Mouse (Mus musculus) midbrain, embryonic 12.5 days (tissue): ENCODE data around the gene Nr1h3. TPM values are rescaled to one million over a fixed set of nuclear protein-coding genes. Genes with fewer than 3 reads are reported as not detected.
"Not testable (repeated sequence)": the region's sequence is repeated elsewhere in the genome, so short reads cannot be mapped to it uniquely, and the experiment has no call there.

ENCODE experiments used
- ATAC-seq: fragments of 200-750 bp; cut with Nextera tagmentation; 2 replicates; pipeline ENCODE4 v1.8.0; 2017; ENCODE audit warnings: low read depth, moderate TSS enrichment, moderate library complexity; ENCODE audit not compliant: low FRiP score
- H3K27ac ChIP-seq: fragments of 300-500 bp; sonication (generic); replicated peaks from 2 replicates; pipeline ENCODE4 v1.5.1; 2016; ENCODE audit warnings: mild to moderate bottlenecking
- H3K27me3 ChIP-seq: fragments of 300-500 bp; sonication (generic); 2 replicates; pipeline ENCODE4 v1.6.1; 2016; ENCODE audit warnings: mild to moderate bottlenecking
- H3K36me3 ChIP-seq: fragments of 300-500 bp; sonication (generic); 2 replicates; pipeline ENCODE4 v1.6.1; 2016
- H3K4me1 ChIP-seq: fragments of 300-500 bp; sonication (generic); 2 replicates; pipeline ENCODE4 v1.6.1; 2016
- H3K4me2 ChIP-seq: fragments of 300-500 bp; sonication (generic); replicated peaks from 2 replicates; pipeline ENCODE4 v1.6.1; 2016; ENCODE audit warnings: mild to moderate bottlenecking, moderate library complexity
- H3K4me3 ChIP-seq: fragments of 300-500 bp; sonication (generic); 2 replicates; pipeline ENCODE4 v1.5.1; 2016; ENCODE audit warnings: mild to moderate bottlenecking
- H3K9ac ChIP-seq: fragments of 300-500 bp; sonication (generic); replicated peaks from 2 replicates; pipeline ENCODE4 v1.6.1; 2016; ENCODE audit warnings: mild to moderate bottlenecking, moderate library complexity
- H3K9me3 ChIP-seq: fragments of 300-500 bp; sonication (generic); 2 replicates; pipeline ENCODE4 v1.6.1; 2016; ENCODE audit warnings: mild to moderate bottlenecking
- WGBS: fragments of 180-500 bp; shearing (Covaris S2); methylation state at CpG from one replicate; pipeline ENCODE4 v1.1.7; 2016; 5-methylcytosine and 5-hydroxymethylcytosine counted together
- polyA plus RNA-seq: library from polyadenylated mRNA; unstranded; fragments of >200 nt; fragmentation: Nextera tagmentation; extraction: Ambion mirVana; gene quantifications from 2 replicates; pipeline ENCODE4 v1.2.1, GENCODE M21; 2016

The Nr1h3 gene
- polyA plus RNA-seq, result 1.0 and 1.9 TPM in 2 replicates

DNA sequence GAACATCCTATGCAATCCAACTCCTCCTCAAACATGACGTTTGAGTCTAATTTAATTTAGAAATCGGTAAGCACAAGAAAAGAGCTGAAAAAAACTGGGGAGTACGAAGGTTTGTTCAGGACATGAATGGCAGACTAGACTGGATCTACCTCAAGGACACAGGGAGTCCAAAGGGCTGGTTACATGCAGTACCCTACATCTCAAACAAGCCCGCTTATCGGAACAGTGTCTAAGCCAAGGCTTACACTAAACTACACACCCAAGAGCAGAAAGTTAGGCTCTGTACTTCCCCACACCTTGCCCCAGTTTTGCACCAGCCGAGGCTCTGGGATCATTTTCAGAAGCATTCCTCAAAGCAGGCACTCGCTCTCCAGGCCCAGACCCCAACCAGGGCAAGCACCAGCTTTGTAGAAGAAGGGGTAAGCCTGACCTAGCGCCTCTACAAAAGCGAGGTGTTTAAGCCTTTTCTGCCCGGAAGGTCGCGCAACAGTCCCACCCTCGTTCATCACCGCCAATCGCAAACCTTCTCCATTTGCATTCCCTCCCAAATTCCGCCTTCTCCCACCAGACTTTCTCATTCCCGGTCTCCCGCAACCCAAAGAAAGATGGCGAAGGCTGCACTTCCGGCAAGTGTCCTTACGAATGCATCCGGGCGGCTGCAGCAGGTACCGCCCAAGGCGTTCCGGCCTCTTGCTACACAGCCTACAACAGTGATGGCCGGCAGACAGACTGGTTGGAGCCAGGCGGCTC lies at the start of gene Nr1h3, which contains the start of gene Acp2:
Nr1h3 (minus strand) TSS at position 613 of the 750 bp plus-strand sequence.
Acp2 (plus strand) TSS at position 664 of the 750 bp plus-strand sequence.
- WGBS, result 5% methylated on average over 28 of the region's 28 CpGs
- ATAC-seq, result peak; percentile 98

DNA sequence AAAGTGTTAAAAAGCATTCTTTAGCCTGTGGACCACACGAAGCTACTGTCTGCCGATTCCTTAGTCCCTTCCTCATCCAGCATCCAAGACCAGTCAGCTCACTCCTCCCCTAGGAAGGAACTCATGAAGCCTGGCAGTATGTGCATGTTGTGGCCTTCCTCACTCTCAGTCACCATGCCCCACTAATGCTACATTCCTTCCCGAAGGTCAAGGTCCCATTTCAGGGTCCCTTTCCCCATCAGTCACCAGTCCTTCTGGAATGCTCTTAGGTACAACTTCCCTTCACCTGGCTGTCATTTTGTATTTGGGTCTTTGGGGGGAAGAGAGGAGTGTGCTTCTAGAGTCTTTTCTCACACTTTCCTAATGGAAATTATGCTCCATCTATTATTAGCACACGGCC lies 49.4 kb upstream of the Nr1h3 start:
- H3K9me3 ChIP-seq, result no peaks in the 10 kb centered on the region
- no peak for ATAC-seq
- H3K4me1 ChIP-seq, result peaks cover 22% of the 10 kb centered on the region
- no peak overlapping the region for H3K4me3 ChIP-seq
- WGBS, result 77% methylated on average over 4 of the region's 4 CpGs
- H3K9ac ChIP-seq, result no peak overlapping the region
- no peak overlapping the region for H3K4me2 ChIP-seq
- H3K27ac ChIP-seq, result no peak overlapping the region
- peaks cover 27% of the 10 kb centered on the region for H3K27me3 ChIP-seq
- H3K36me3 ChIP-seq, result no peaks in the 10 kb centered on the region

More for the DNA sequence above, at the start of gene Nr1h3, which contains the start of gene Acp2:
- peaks cover 26% of the 10 kb centered on the region for H3K36me3 ChIP-seq
- peaks cover 25% of the 10 kb centered on the region for H3K4me1 ChIP-seq
- H3K27me3 ChIP-seq, result no peaks in the 10 kb centered on the region
- H3K27ac ChIP-seq, result peak within 1 kb of the TSS; percentile 92
- peak within 1 kb of the TSS; percentile 81 for H3K9ac ChIP-seq
- H3K9me3 ChIP-seq, result no peaks in the 10 kb centered on the region
- peak within 1 kb of the TSS; percentile 68 for H3K4me3 ChIP-seq
- H3K4me2 ChIP-seq, result peak within 1 kb of the TSS; percentile 69

DNA sequence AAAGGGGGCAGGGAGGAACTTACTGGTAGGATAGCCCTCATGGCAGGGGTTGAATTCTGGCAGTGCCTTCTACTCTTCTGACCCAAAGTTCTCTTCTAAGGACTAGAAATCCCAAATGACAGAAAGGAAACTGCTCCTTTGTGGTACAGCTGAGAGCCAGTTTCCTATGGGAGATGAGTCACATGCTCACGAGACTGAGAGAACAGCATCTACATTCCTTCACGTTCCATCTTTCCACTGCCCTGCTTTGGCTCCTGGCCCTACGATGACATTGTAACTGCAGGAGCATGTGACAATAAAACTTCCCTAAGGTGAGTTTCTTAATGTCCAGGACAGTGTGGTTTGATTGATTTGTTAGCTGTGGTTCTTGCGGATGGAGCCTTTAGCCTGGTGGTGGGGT lies 45.7 kb upstream of the Nr1h3 start:
- WGBS, result 93% methylated on average over 4 of the region's 4 CpGs
- Histone ChIP-seq H3K27me3 (no peaks in the 10 kb centered on the region), H3K27ac (no peak overlapping the region), H3K4me1 (no peaks in the 10 kb centered on the region), H3K9me3 (no peaks in the 10 kb centered on the region), H3K36me3 (no peaks in the 10 kb centered on the region), H3K4me3 (no peak overlapping the region), H3K4me2 (no peak overlapping the region), H3K9ac (no peak overlapping the region)
- no peak for ATAC-seq

DNA sequence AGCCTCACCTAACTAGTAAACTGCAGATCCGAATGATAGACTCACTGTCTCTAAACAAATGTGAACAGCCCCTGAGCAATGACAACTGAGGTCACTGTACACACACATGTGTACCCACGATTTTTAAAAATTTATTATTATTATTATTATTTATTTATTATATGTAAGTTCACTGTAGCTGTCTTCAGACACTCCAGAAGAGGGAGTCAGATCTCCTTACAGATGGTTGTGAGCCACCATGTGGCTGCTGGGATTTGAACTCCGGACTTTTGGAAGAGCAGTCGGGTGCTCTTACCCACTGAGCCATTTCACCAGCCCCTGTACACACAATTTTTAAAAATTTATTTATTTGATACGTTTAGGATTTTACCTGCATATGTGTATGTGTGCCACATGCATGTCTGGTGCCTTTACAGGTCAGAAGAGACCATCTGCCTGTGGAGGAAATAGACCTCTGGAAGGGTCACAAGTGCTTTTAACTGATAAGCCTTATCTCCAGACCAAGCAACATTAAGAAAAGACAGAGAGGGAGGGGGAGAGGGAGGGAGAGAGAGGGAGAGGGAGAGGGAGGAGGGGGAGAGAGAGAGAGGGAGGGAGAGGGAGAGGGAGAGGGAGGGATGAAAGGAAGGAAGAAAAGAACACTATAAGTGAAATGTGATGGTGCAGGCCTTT lies 42.1 kb upstream of the Nr1h3 start:
- H3K4me2 ChIP-seq, result no peak overlapping the region
- no peaks in the 10 kb centered on the region for H3K9me3 ChIP-seq
- H3K4me3 ChIP-seq, result no peak overlapping the region
- H3K36me3 ChIP-seq, result no peaks in the 10 kb centered on the region
- no peaks in the 10 kb centered on the region for H3K4me1 ChIP-seq
- WGBS, result 81% methylated on average over 5 of the region's 5 CpGs
- H3K27me3 ChIP-seq, result no peaks in the 10 kb centered on the region
- no peak overlapping the region for H3K9ac ChIP-seq
- no peak for ATAC-seq
- no peak overlapping the region for H3K27ac ChIP-seq

DNA sequence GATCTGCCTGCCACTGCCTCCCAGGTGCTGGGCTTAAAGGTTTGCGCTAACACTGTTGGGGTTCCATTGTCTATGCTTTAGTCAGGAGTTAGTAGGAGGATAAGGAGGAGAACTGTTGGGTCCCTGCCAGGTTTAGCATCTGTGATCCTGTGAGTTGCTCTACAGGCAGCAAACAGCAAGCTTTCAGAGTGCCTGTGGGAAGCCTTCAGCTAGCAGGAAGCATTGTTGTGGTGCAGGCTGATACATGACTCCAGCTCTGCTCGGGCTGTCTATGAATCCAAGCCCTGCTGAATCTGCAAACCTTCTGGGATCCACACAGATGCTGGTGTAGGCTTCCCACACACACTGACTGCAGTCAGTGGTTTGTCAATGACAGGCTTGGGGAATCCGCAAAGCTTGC lies 40.8 kb upstream of the Nr1h3 start:
- Histone ChIP-seq H3K4me2 (no peak overlapping the region), H3K9ac (no peak overlapping the region), H3K27me3 (no peaks in the 10 kb centered on the region), H3K4me3 (no peak overlapping the region), H3K36me3 (no peaks in the 10 kb centered on the region), H3K4me1 (no peaks in the 10 kb centered on the region), H3K27ac (no peak overlapping the region), H3K9me3 (no peaks in the 10 kb centered on the region)
- WGBS, result 53% methylated on average over 3 of the region's 3 CpGs
- ATAC-seq, result no peak

DNA sequence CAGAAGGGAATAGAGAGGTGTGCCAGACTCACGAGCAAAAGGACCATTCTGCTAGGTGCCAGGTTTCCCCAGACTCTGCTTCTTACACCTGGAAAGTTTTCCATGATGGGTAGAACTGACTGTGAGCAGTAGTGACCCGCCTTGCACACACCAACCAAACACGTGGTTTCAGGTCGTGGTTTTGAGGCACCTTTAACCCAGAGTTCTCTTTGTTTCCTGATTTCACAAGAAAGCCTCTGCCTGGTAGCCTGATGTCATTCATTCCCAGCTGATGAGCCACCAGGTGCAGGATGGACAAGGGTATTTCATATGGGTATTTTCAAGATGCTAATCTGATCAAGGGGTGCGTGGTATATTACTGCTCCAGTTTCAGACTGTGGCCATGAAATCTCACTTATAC lies 39.9 kb upstream of the Nr1h3 start:
- no peak overlapping the region for H3K27ac ChIP-seq
- H3K9me3 ChIP-seq, result no peaks in the 10 kb centered on the region
- H3K9ac ChIP-seq, result no peak overlapping the region
- H3K36me3 ChIP-seq, result no peaks in the 10 kb centered on the region
- ATAC-seq, result no peak
- no peak overlapping the region for H3K4me2 ChIP-seq
- 74% methylated on average over 5 of the region's 5 CpGs for WGBS
- peaks cover 3% of the 10 kb centered on the region; the same call in 1 of the 2 replicates for H3K4me1 ChIP-seq
- H3K4me3 ChIP-seq, result no peak overlapping the region
- H3K27me3 ChIP-seq, result no peaks in the 10 kb centered on the region

DNA sequence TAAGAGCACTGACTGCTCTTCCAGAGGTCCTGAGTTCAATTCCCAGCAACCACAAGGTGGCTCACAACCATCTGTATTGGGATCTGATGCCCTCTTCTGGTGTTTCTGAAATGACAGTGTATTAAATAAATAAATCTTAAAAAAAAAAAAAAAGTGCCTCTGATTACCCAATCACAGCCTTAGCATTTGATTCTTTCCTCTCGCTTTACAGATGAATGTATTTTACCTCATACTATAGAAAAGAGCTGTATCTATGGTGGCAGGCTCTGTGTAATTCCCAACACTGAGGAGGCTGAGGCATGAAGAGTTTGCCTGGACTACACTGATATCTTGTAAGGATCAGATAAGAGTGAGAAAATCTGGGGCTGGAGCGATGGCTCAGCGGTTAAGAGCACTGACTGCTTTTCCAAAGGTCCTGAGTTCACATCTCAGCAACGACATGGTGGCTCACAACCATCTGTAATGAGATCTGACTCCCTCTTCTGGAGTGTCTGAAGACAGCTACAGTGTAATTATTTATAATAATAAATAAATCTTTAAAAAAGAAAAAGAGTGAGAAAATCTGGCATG lies 35.0 kb upstream of the Nr1h3 start:
- H3K4me1 ChIP-seq, H3K27me3 ChIP-seq, ATAC-seq, H3K36me3 ChIP-seq, H3K9me3 ChIP-seq: not testable (repeated sequence)
- Histone ChIP-seq H3K4me2 (peak overlapping the region; percentile 71), H3K27ac (peak overlapping the region; percentile 83), H3K4me3 (peak overlapping the region; percentile 53), H3K9ac (peak overlapping the region; percentile 57; the same call in 1 of the 2 replicates)
- 31% methylated on average over 4 of the region's 4 CpGs for WGBS

DNA sequence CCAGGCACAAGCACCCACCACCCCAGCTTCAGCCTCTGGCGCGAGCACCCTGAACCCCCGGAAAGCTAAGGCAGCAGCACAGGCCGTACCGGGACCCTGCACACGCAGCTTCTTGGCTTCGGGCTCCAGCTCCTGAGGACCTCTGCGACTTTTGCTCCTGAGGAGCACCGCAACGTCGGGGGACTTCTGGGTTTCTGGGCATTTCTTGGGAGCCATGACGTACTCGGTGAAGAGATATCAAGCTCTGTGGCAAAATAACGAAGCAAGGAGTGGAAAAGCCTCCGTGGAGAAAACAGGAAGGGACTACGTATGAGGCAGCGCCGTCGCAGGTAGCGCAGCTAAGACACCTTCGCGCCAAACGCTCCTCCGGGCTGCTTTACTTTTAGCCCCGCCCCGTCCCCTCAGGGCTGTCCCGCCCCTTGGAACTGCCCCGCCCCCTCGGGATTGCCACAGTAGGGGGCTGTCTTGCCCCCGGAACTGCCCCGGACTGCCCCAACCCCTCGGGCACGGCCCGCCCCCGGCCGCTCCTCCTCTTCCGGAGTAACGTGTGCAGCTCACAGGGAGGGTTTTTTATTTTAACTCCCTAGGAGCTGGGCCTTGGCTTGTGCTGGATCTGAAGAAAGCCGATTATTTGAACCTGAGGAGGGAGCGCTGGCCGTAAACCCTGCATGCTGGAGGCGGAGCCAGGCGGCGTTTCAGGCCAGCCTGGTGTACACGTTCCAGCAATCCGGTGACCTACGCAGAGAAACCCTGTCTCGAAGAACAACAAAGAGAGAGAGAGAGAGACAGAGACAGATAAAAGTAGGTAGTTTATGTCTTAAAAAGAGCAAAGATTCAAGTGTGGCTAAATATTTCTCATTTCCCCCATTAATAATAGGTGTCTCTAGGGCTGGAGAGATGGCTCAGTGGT lies 34.2 kb upstream of the Nr1h3 start, which contains the start of gene Ddb2:
Ddb2 (minus strand) TSS at position 382 of the 910 bp plus-strand sequence.
- H3K36me3 ChIP-seq, result no peaks in the 10 kb centered on the region
- peaks cover 3% of the 10 kb centered on the region; the same call in 1 of the 2 replicates for H3K4me1 ChIP-seq
- H3K27ac ChIP-seq, result peak within 1 kb of the TSS; percentile 83
- WGBS, result under 1% methylated on average over 48 of the region's 48 CpGs
- H3K4me2 ChIP-seq, result peak within 1 kb of the TSS; percentile 71
- peak; percentile 98 for ATAC-seq
- H3K9me3 ChIP-seq, result no peaks in the 10 kb centered on the region
- H3K27me3 ChIP-seq, result no peaks in the 10 kb centered on the region
- peak within 1 kb of the TSS; percentile 57 for H3K9ac ChIP-seq
- H3K4me3 ChIP-seq, result peak within 1 kb of the TSS; percentile 53

DNA sequence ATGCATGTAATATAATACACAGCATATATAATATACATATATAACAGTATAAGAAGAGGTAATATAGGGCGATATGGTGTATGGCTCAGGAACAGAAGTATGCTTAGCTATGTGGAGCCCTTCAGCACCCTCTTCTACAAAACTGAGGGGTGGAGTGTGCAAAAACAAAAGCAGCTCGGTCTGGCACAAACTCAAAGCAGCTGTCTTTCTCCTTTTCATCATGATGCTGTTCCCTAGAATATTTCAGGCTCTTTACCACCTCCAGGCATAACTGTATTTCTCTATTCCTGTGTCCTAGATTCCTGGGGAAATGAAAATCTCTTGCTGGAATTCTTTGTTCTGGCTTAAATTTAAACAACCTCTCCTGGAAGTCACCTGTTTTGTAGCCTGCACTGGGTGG lies 27.1 kb upstream of the Nr1h3 start:
- no peak for ATAC-seq
- 85% methylated on average over 2 of the region's 2 CpGs for WGBS

DNA sequence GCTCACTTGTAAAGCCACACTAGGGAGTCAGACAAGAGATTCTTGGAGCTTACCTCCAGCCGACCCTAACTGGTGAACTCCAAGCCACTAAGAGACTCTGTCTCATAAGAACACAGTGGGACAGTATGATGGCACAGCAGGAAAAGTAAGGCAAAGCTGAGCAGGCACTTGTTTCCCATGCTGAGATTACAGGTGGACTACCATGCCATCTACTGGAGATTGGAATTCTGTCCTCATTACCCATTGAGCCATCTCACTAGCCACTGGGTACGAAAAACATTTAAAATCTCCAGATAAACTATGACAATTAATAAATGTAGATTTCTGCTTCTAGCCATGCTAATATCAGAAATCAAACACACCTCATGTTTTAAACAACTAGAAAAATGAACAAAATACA lies 21.0 kb upstream of the Nr1h3 start:
- no peaks in the 10 kb centered on the region for H3K4me1 ChIP-seq
- no peak overlapping the region for H3K27ac ChIP-seq
- no peaks in the 10 kb centered on the region for H3K27me3 ChIP-seq
- 80% methylated on average over 2 of the region's 2 CpGs for WGBS
- no peaks in the 10 kb centered on the region for H3K9me3 ChIP-seq
- ATAC-seq, result no peak
- H3K36me3 ChIP-seq, result no peaks in the 10 kb centered on the region
- no peak overlapping the region for H3K4me2 ChIP-seq
- no peak overlapping the region for H3K9ac ChIP-seq
- H3K4me3 ChIP-seq, result no peak overlapping the region

More for the DNA sequence above, 27.1 kb upstream of the Nr1h3 start:
- Histone ChIP-seq H3K27ac (no peak overlapping the region), H3K4me1 (no peaks in the 10 kb centered on the region), H3K36me3 (no peaks in the 10 kb centered on the region), H3K4me3 (no peak overlapping the region), H3K9me3 (no peaks in the 10 kb centered on the region), H3K4me2 (no peak overlapping the region), H3K9ac (no peak overlapping the region), H3K27me3 (no peaks in the 10 kb centered on the region)

DNA sequence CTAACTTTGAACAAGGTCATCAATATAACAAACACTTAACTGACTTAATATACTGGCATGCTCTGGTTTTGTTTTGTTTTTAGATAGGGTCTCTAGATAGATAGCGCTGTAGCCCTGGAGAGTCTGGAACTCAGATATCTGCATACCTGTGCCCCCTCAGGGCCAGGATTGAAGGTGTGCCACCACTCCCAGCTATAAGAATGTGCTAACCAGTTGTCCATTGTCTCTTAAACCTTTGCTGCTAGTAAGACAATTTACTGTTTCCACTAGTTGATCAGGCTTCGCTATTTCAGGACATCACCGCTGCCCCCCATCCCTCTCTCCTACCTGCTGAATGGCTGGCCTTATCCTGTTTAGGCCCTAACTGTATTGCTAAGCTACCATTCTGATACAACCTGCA lies 17.9 kb upstream of the Nr1h3 start:
- 94% methylated on average over 3 of the region's 3 CpGs for WGBS

More for the DNA sequence above, 17.9 kb upstream of the Nr1h3 start:
- Histone ChIP-seq H3K4me2 (no peak overlapping the region), H3K27ac (no peak overlapping the region), H3K4me3 (no peak overlapping the region), H3K9me3 (no peaks in the 10 kb centered on the region), H3K4me1 (no peaks in the 10 kb centered on the region; the same call in 1 of the 2 replicates), H3K9ac (no peak overlapping the region), H3K36me3 (peaks cover 16% of the 10 kb centered on the region), H3K27me3 (no peaks in the 10 kb centered on the region)
- no peak for ATAC-seq
